Mouse (Mus musculus) myocyte (in vitro differentiated cells): ENCODE measurements around the gene Dek. TPM values are rescaled to one million over a fixed set of nuclear protein-coding genes. Genes with fewer than 3 reads are reported as not detected.

ENCODE experiments used
- H3K27me3 ChIP-seq: one replicate; pipeline ENCODE4 v1.6.1; 2011; ENCODE audit not compliant: control insufficient read depth, insufficient read depth, insufficient read length
- H3K36me3 ChIP-seq: one replicate; pipeline ENCODE4 v1.6.1; 2011; ENCODE audit not compliant: control insufficient read depth, insufficient read depth
- H3K4me2 ChIP-seq: one replicate; pipeline ENCODE4 v1.6.1; 2011; ENCODE audit warnings: low read depth, control low read depth
- H3K4me3 ChIP-seq: one replicate; pipeline ENCODE4 v1.5.1; 2011; ENCODE audit warnings: mild to moderate bottlenecking, control low read depth, moderate library complexity
- H3K79me2 ChIP-seq: one replicate; pipeline ENCODE4 v1.6.1; 2011; ENCODE audit not compliant: control insufficient read depth, insufficient read depth
- H3ac ChIP-seq: one replicate; pipeline ENCODE4 v1.6.1; 2011; ENCODE audit not compliant: control insufficient read depth, insufficient read length
- POLR2AphosphoS2 ChIP-seq: IDR thresholded peaks from one replicate; pipeline ENCODE4 v1.6.1; 2011; ENCODE audit warnings: low read depth, control low read depth; ENCODE audit not compliant: insufficient read length
- SRF ChIP-seq: IDR thresholded peaks from one replicate; pipeline ENCODE4 v1.6.1; 2011; ENCODE audit warnings: low read depth; ENCODE audit not compliant: control insufficient read depth, insufficient read length
- TCF12 ChIP-seq: IDR thresholded peaks from one replicate; pipeline ENCODE4 v1.6.1; 2011; ENCODE audit warnings: mild to moderate bottlenecking, control low read depth; ENCODE audit not compliant: poor library complexity, insufficient read depth, severe bottlenecking
- polyA plus RNA-seq: library from polyadenylated mRNA; unstranded; fragments of >200 nt; fragmentation: generic; extraction: Trizol; gene quantifications from one replicate; pipeline ENCODE4 v1.2.1, GENCODE M21; 2012; ENCODE audit warnings: missing spikeins

The Dek gene
- polyA plus RNA-seq, 1 experiment: 11.2 TPM

DNA sequence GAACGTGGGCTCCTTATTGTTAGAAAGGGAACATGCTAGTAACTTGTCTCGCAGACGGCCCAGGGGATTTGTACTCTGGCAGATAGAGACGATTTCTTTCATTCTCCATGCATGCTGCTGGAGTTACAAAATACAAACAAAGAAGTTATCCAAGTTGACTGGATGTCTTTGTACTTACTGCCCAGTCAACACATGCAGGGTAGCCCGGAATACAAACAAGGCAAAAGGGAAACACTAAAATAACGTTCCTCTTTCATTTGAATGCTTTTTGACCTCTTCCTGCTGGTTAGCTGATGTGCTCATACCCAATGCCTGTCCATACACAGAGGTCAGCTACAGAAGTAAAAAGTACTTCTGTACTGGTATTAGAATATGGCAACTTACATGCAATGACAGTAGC is 68.1 kb downstream of the Dek start:
- no peak overlapping the region for H3K4me2 ChIP-seq
- H3ac ChIP-seq: no peak overlapping the region
- H3K4me3 ChIP-seq: no peak overlapping the region
- no peaks in the 10 kb centered on the region for H3K36me3 ChIP-seq
- TF ChIP-seq SRF: no peak
- no peak for TF ChIP-seq POLR2AphosphoS2
- TF ChIP-seq TCF12: no peak
- no peaks in the 10 kb centered on the region for H3K79me2 ChIP-seq
- no peaks in the 10 kb centered on the region for H3K27me3 ChIP-seq

Other genes starting within 250 kb of the Dek start
- 15.4 TPM for gene Kif13a, start 176.3 kb downstream of the Dek start, polyA plus RNA-seq
- gene Nhlrc1, start 91.4 kb downstream of the Dek start, polyA plus RNA-seq: 0.14 TPM
- 5.0 TPM for gene Kdm1b, start 62.7 kb downstream of the Dek start, polyA plus RNA-seq
- 7.4 TPM for gene Tpmt, start 61.5 kb downstream of the Dek start, polyA plus RNA-seq
- 0.17 TPM for gene Rnf144b, start 16.5 kb upstream of the Dek start, polyA plus RNA-seq